Mouse (Mus musculus) cerebellum, adult 2 months (tissue): ENCODE results near the gene Zfp672.

ENCODE experiments used
- CTCF ChIP-seq: fragments of 200-500 bp; IDR thresholded peaks from 2 replicates; pipeline ENCODE4 v1.5.1; 2011; ENCODE audit warnings: low read depth, mild to moderate bottlenecking, control low read depth, low read length, moderate library complexity, borderline replicate concordance; ENCODE audit not compliant: insufficient read depth
- POLR2A ChIP-seq: fragments of 200-500 bp; IDR thresholded peaks from 2 replicates; pipeline ENCODE4 v1.6.1; 2011; ENCODE audit warnings: low read length, control low read depth, borderline replicate concordance; ENCODE audit not compliant: insufficient read depth

- TF ChIP-seq CTCF (no peak), POLR2A (no peak)
Measured at GRCm38 (mm10) chr11:58326781-58327180, 3.4 kb downstream of the Zfp672 start.
